Mouse (Mus musculus) E14TG2a.4 (cell line): ENCODE measurements around the gene Grin1.

Source experiments
- CTCF ChIP-seq: conservative IDR thresholded peaks from 2 replicates; pipeline ENCODE4 v1.5.1; 2014; ENCODE audit warnings: low read length
- NANOG ChIP-seq: IDR thresholded peaks from 2 replicates; pipeline ENCODE4 v1.6.1; 2014; ENCODE audit warnings: borderline replicate concordance, low read length, mixed read lengths

GRCm38 (mm10) chr2:25333569-25333968 lies 14.6 kb upstream of the Grin1 start:
- TF ChIP-seq CTCF: no peak
- TF ChIP-seq NANOG: no peak
